Mouse (Mus musculus) urinary bladder, postnatal 14 days (tissue): ENCODE results near the gene Unc79.

ENCODE experiments used
- DNase-seq: peaks from one replicate; pipeline ENCODE4 v3.0.0; 2021; ENCODE audit warnings: low spot score

Unc79 gene

GRCm38 (mm10) chr12:103128914-103129313 is 180.3 kb downstream of the Unc79 start:
- DNase-seq: no peak

GRCm38 (mm10) chr12:103129395-103130248 is 181.0 kb downstream of the Unc79 start:
- no peak for DNase-seq

GRCm38 (mm10) chr12:103131419-103131818 is 182.8 kb downstream of the Unc79 start:
- no peak for DNase-seq

- DNase-seq: peak; percentile 28
These were observed 193.9 kb downstream of the Unc79 start for GRCm38 (mm10) chr12:103142550-103143010.

- peak; percentile 50 for DNase-seq
These were observed 195.3 kb downstream of the Unc79 start for GRCm38 (mm10) chr12:103143798-103144565.

- no peak for DNase-seq
These were observed 201.6 kb downstream of the Unc79 start for GRCm38 (mm10) chr12:103150247-103150646.

- DNase-seq: no peak
These were observed 206.3 kb downstream of the Unc79 start for GRCm38 (mm10) chr12:103154927-103155326.

GRCm38 (mm10) chr12:103155406-103155805 is 206.7 kb downstream of the Unc79 start:
- no peak for DNase-seq

- no peak for DNase-seq
These were observed 208.7 kb downstream of the Unc79 start for GRCm38 (mm10) chr12:103157129-103157910.

- DNase-seq: no peak
These were observed 210.4 kb downstream of the Unc79 start for GRCm38 (mm10) chr12:103159016-103159415.

- no peak for DNase-seq
These were observed 212.1 kb downstream of the Unc79 start for GRCm38 (mm10) chr12:103160721-103161120.

- no peak for DNase-seq
These were observed 214.9 kb downstream of the Unc79 start for GRCm38 (mm10) chr12:103163596-103163995.

- no peak for DNase-seq
These were observed 215.7 kb downstream of the Unc79 start for GRCm38 (mm10) chr12:103164101-103165030.

- no peak for DNase-seq
These were observed 220.2 kb downstream of the Unc79 start for GRCm38 (mm10) chr12:103168892-103169291.

GRCm38 (mm10) chr12:103183057-103183456 is 234.4 kb downstream of the Unc79 start:
- no peak for DNase-seq

GRCm38 (mm10) chr12:103187020-103187419 is 238.4 kb downstream of the Unc79 start:
- DNase-seq: no peak

- no peak for DNase-seq
These were observed 239.6 kb downstream of the Unc79 start for GRCm38 (mm10) chr12:103188223-103188622.

- no peak for DNase-seq
These were observed 241.1 kb downstream of the Unc79 start for GRCm38 (mm10) chr12:103189771-103190170.

GRCm38 (mm10) chr12:103192996-103193395 is 244.3 kb downstream of the Unc79 start:
- DNase-seq: no peak

- peak; percentile 9 for DNase-seq
These were observed 254.2 kb downstream of the Unc79 start for GRCm38 (mm10) chr12:103202592-103203544.
